In the genomic region with DNA sequence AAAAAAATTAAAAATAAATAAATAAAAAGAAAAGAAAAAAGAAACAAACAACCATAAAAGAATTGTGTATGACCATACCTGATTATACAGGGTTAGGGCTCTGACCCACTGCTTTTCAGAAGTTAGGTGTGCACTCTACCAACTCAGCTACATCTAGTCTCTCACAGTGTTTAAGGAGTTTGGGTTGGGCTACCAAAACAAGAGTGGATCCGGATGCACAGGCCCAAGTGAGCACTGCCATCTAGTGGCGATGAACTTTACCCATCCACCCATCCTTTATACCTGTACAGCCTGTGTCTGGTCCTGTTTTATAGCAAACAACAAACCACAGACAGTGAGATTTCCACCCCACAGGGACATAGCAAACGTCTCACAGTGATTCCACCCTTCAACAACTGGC, we compare ENCODE assay signal across 8 mouse cellular contexts. TPM values are rescaled to one million over a fixed set of nuclear protein-coding genes. Genes with fewer than 3 reads are reported as not detected.
DNase-seq lines count a peak whose midpoint lies in the region; ATAC-seq and TF ChIP-seq lines count a peak whose summit lies in the region.

No protein-coding gene starts in this region.

- H3K9me3 ChIP-seq in intestine, postnatal 0 days (ENCODE audit: control insufficient read depth): no peaks in the 10 kb centered on the region

- no peaks in the 10 kb centered on the region for H3K4me1 ChIP-seq in intestine, postnatal 0 days (replicated peaks; ENCODE audit: control insufficient read depth, insufficient read depth, low read length)

- peak; percentile 94 for TF ChIP-seq CTCF in intestine, postnatal 0 days (IDR thresholded peaks at IDR 0.05; ENCODE audit: low read depth)

- H3K4me2 ChIP-seq in intestine, postnatal 0 days (replicated peaks; ENCODE audit: low read depth): no peak overlapping the region

- WGBS in intestine, postnatal 0 days: 1% methylated on average over 3 of the region's 3 CpGs

- peak; percentile 56; the same call in 1 of the 2 replicates for ATAC-seq in intestine, postnatal 0 days

- DNase-seq in adipocyte (ENCODE audit: low spot score): peak; percentile 80
- DNase-seq in cerebellum, postnatal 25 days: peak; percentile 64 to 81
- peak; percentile 59 for DNase-seq in gastrocnemius, postnatal 10 days
- DNase-seq in left cerebral cortex, postnatal 14 days (ENCODE audit: low spot score in 2 of 2): peak; percentile 75 to 76
- peak; percentile 63 for DNase-seq in mesoderm, embryonic 11.5 days (ENCODE audit: low read depth, low spot score)
- peak; percentile 55 for DNase-seq in right cerebral cortex, postnatal 25 days
- DNase-seq in yolk sac, embryonic 10.5 days (ENCODE audit: low spot score): no peak

- no peak overlapping the region for H3K4me3 ChIP-seq in intestine, postnatal 0 days (ENCODE audit: low read depth, low read length)

- no peak overlapping the region for H3K9ac ChIP-seq in intestine, postnatal 0 days (ENCODE audit: low read depth, low read length)

- H3K36me3 ChIP-seq in intestine, postnatal 0 days (ENCODE audit: control insufficient read depth, insufficient read depth): no peaks in the 10 kb centered on the region

- no peak overlapping the region for H3K27ac ChIP-seq in intestine, postnatal 0 days (ENCODE audit: low read depth, low read length)

- intact Hi-C loops in left cerebral cortex, postnatal 14 days (cut with DNase I): loop anchor here (1.0 kb wide), 2 partner anchors 183 to 294 kb away; no protein-coding TSS in a partner anchor

- no peaks in the 10 kb centered on the region for H3K27me3 ChIP-seq in intestine, postnatal 0 days (replicated peaks; ENCODE audit: control insufficient read depth, insufficient read depth, low read length)

RNA-seq across cellular contexts. Expression of a gene that starts 24.5 kb away (rescaled TPM):
- 10 to 100 TPM in 1 of 2 experiments, 1 to 10 TPM in 1; 7.2 to 12.5 TPM for total RNA-seq in gastrocnemius, postnatal 10 days (2021)
- 8.2 and 8.6 TPM in 2 replicates for polyA plus RNA-seq in intestine, postnatal 0 days (2015; fragmentation: Nextera tagmentation; extraction: Ambion mirVana)
- total RNA-seq in left cerebral cortex, postnatal 14 days (2021): 1 to 10 TPM in 1 of 2 experiments, under 1 TPM in 1; 0.93 to 5.5 TPM
